Mouse (Mus musculus) forebrain, embryonic 16.5 days (tissue): Measurements from ENCODE around the gene Bach2. TPM values are rescaled to one million over a fixed set of nuclear protein-coding genes. Genes with fewer than 3 reads are reported as not detected.

ENCODE experiments used
- ATAC-seq: fragments of 200-750 bp; cut with Nextera tagmentation; 2 replicates; pipeline ENCODE4 v1.8.0; 2017; ENCODE audit warnings: mild to moderate bottlenecking, moderate library complexity
- H3K27ac ChIP-seq: fragments of 300-500 bp; sonication (generic); 2 replicates; pipeline ENCODE4 v1.5.1; 2014; ENCODE audit warnings: low read length, control low read depth
- H3K27me3 ChIP-seq: fragments of 300-500 bp; sonication (generic); replicated peaks from 2 replicates; pipeline ENCODE4 v1.6.1; 2014; ENCODE audit warnings: low read length; ENCODE audit not compliant: control insufficient read depth, insufficient read depth
- H3K36me3 ChIP-seq: fragments of 300-500 bp; sonication (generic); 2 replicates; pipeline ENCODE4 v1.6.1; 2014; ENCODE audit not compliant: control insufficient read depth, insufficient read depth
- H3K4me1 ChIP-seq: fragments of 300-500 bp; sonication (generic); replicated peaks from 2 replicates; pipeline ENCODE4 v1.6.1; 2014; ENCODE audit warnings: low read length; ENCODE audit not compliant: control insufficient read depth, insufficient read depth
- H3K4me2 ChIP-seq: fragments of 300-500 bp; sonication (generic); 2 replicates; pipeline ENCODE4 v1.6.1; 2014; ENCODE audit warnings: mild to moderate bottlenecking, low read length, control low read depth
- H3K4me3 ChIP-seq: fragments of 300-500 bp; sonication (generic); replicated peaks from 2 replicates; pipeline ENCODE4 v1.5.1; 2014; ENCODE audit warnings: mild to moderate bottlenecking, low read length, control low read depth
- H3K9ac ChIP-seq: fragments of 300-500 bp; sonication (generic); replicated peaks from 2 replicates; pipeline ENCODE4 v1.6.1; 2014; ENCODE audit warnings: low read depth, low read length, control low read depth
- H3K9me3 ChIP-seq: fragments of 300-500 bp; sonication (generic); 2 replicates; pipeline ENCODE4 v1.6.1; 2016; ENCODE audit warnings: low read length; ENCODE audit not compliant: control insufficient read depth
- WGBS: fragments of 180-500 bp; shearing (Covaris S2); extraction: QIAGEN DNeasy Blood & Tissue Kit; methylation state at CpG from one replicate; pipeline ENCODE4 v1.1.7; 2014; 5-methylcytosine and 5-hydroxymethylcytosine counted together
- polyA plus RNA-seq: library from polyadenylated mRNA; unstranded; fragments of >200 nt; fragmentation: Nextera tagmentation; extraction: Ambion mirVana; gene quantifications from 2 replicates; pipeline ENCODE4 v1.2.1, GENCODE M21; 2015

Bach2 gene
- polyA plus RNA-seq, 1 experiment from 2014 or later, result 33.3 TPM

GRCm38 (mm10) chr4:32268042-32268441 lies 29.4 kb downstream of the Bach2 start:
- Histone ChIP-seq H3K27ac (no peak overlapping the region), H3K4me3 (no peak overlapping the region), H3K27me3 (no peaks in the 10 kb centered on the region), H3K9me3 (no peaks in the 10 kb centered on the region), H3K4me2 (no peak overlapping the region), H3K4me1 (peaks cover 9% of the 10 kb centered on the region), H3K9ac (no peak overlapping the region), H3K36me3 (no peaks in the 10 kb centered on the region)
- ATAC-seq, result no peak
- 94% methylated on average over 1 of the region's 1 CpGs for WGBS

GRCm38 (mm10) chr4:32272398-32272797 lies 33.8 kb downstream of the Bach2 start:
- Histone ChIP-seq H3K4me1 (no peaks in the 10 kb centered on the region), H3K36me3 (no peaks in the 10 kb centered on the region), H3K9ac (no peak overlapping the region), H3K27me3 (no peaks in the 10 kb centered on the region), H3K27ac (no peak overlapping the region), H3K4me3 (no peak overlapping the region), H3K4me2 (no peak overlapping the region), H3K9me3 (no peaks in the 10 kb centered on the region)
- 83% methylated on average over 5 of the region's 5 CpGs for WGBS
- no peak for ATAC-seq

GRCm38 (mm10) chr4:32274776-32275294 lies 36.2 kb downstream of the Bach2 start:
- H3K27me3 ChIP-seq, result no peaks in the 10 kb centered on the region
- ATAC-seq, result peak; percentile 17; the same call in 1 of the 2 replicates
- WGBS, result 91% methylated on average over 6 of the region's 6 CpGs

GRCm38 (mm10) chr4:32279842-32280241 lies 41.2 kb downstream of the Bach2 start:
- no peaks in the 10 kb centered on the region for H3K36me3 ChIP-seq
- H3K4me1 ChIP-seq, result peaks cover 11% of the 10 kb centered on the region
- no peak overlapping the region for H3K4me2 ChIP-seq
- H3K9ac ChIP-seq, result no peak overlapping the region
- no peaks in the 10 kb centered on the region for H3K9me3 ChIP-seq
- H3K27me3 ChIP-seq, result no peaks in the 10 kb centered on the region
- ATAC-seq, result no peak
- H3K27ac ChIP-seq, result no peak overlapping the region
- WGBS, result 89% methylated on average over 1 of the region's 1 CpGs
- no peak overlapping the region for H3K4me3 ChIP-seq

More at GRCm38 (mm10) chr4:32274776-32275294, 36.2 kb downstream of the Bach2 start:
- Histone ChIP-seq H3K4me3 (no peak overlapping the region), H3K4me1 (peaks cover 8% of the 10 kb centered on the region), H3K36me3 (no peaks in the 10 kb centered on the region), H3K9ac (no peak overlapping the region), H3K27ac (no peak overlapping the region), H3K9me3 (no peaks in the 10 kb centered on the region), H3K4me2 (no peak overlapping the region)

DNA sequence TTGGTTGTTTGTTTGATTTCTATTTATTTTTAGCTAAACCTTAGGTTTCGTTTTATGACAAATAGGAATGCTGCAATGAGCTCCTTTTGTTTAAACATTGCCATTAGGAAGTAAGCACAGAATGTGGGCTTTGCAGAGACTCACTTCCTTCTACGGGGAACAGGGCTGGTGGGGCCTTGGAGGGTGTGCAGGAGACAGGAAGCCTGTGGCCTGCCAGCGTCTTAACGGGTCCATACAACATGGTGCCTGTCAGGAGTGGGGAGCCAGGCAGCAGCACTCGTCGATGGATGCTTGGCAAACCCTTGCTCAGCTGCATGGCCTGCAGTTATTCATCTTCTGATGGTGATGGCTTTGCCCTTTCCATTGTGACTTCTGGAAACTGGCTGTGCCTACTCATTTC lies 41.8 kb downstream of the Bach2 start:
- Histone ChIP-seq H3K4me1 (peaks cover 11% of the 10 kb centered on the region), H3K27me3 (no peaks in the 10 kb centered on the region), H3K36me3 (no peaks in the 10 kb centered on the region), H3K27ac (no peak overlapping the region), H3K9me3 (no peaks in the 10 kb centered on the region), H3K4me3 (no peak overlapping the region), H3K4me2 (no peak overlapping the region), H3K9ac (no peak overlapping the region)
- ATAC-seq, result no peak
- 50% methylated on average over 6 of the region's 6 CpGs for WGBS

- Histone ChIP-seq H3K27me3 (no peaks in the 10 kb centered on the region), H3K4me3 (no peak overlapping the region), H3K9me3 (no peaks in the 10 kb centered on the region), H3K4me1 (peaks cover 16% of the 10 kb centered on the region), H3K36me3 (no peaks in the 10 kb centered on the region), H3K9ac (no peak overlapping the region), H3K4me2 (no peak overlapping the region), H3K27ac (no peak overlapping the region)
- WGBS, result 90% methylated on average over 6 of the region's 6 CpGs
- no peak for ATAC-seq
Measured at GRCm38 (mm10) chr4:32281306-32281705, 42.7 kb downstream of the Bach2 start.

DNA sequence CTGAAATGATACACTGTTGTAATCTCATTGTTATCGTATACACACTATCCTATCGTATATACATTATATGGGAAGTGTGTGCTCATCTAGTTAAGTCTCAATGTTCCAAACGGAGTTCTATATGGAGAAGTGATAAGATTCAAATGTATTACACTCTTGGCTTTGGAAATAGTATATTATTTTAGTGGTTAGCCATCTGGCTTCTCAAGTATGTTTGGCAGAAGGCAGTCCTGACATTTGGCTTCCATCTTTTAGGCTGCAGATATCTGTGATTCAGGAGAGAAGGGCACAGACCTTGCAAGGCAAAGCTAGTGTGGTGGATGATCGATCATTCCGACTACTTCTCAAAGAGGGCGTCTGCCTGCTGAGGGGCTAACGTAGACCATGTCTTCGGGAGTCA lies 47.8 kb downstream of the Bach2 start:
- WGBS, result 77% methylated on average over 8 of the region's 8 CpGs
- Histone ChIP-seq H3K4me3 (no peak overlapping the region), H3K27ac (peak overlapping the region; percentile 44; the same call in 1 of the 2 replicates), H3K36me3 (no peaks in the 10 kb centered on the region), H3K9me3 (no peaks in the 10 kb centered on the region), H3K9ac (no peak overlapping the region), H3K4me1 (peaks cover 44% of the 10 kb centered on the region), H3K4me2 (no peak overlapping the region), H3K27me3 (no peaks in the 10 kb centered on the region)
- no peak for ATAC-seq

- Histone ChIP-seq H3K9ac (no peak overlapping the region), H3K4me3 (no peak overlapping the region), H3K36me3 (no peaks in the 10 kb centered on the region), H3K27me3 (no peaks in the 10 kb centered on the region), H3K27ac (peak overlapping the region; percentile 8; the same call in 1 of the 2 replicates), H3K9me3 (no peaks in the 10 kb centered on the region), H3K4me2 (no peak overlapping the region), H3K4me1 (peaks cover 49% of the 10 kb centered on the region)
- peak; percentile 37; the same call in 1 of the 2 replicates for ATAC-seq
- 40% methylated on average over 11 of the region's 11 CpGs for WGBS
Measured at GRCm38 (mm10) chr4:32288036-32288860, 49.6 kb downstream of the Bach2 start.

GRCm38 (mm10) chr4:32289845-32290244 lies 51.2 kb downstream of the Bach2 start:
- Histone ChIP-seq H3K9me3 (no peaks in the 10 kb centered on the region), H3K4me2 (no peak overlapping the region), H3K4me3 (no peak overlapping the region), H3K27me3 (no peaks in the 10 kb centered on the region), H3K4me1 (peaks cover 59% of the 10 kb centered on the region), H3K9ac (no peak overlapping the region), H3K36me3 (no peaks in the 10 kb centered on the region), H3K27ac (0 out of 2 replicates have a peak overlapping the region, but pooled peaks have one; percentile 3)
- 81% methylated on average over 6 of the region's 6 CpGs for WGBS
- ATAC-seq, result no peak
